Mouse (Mus musculus) neural tube, postnatal 0 days (tissue): ENCODE measurements around the gene Bcam. TPM values are rescaled to one million over a fixed set of nuclear protein-coding genes. Genes with fewer than 3 reads are reported as not detected.

Source experiments
- polyA plus RNA-seq: library from polyadenylated mRNA; unstranded; fragments of >200 nt; fragmentation: Nextera tagmentation; extraction: Ambion mirVana; gene quantifications from 2 replicates; pipeline ENCODE4 v1.2.1, GENCODE M21; 2015

Bcam gene
- 38.7 and 44.4 TPM in 2 replicates for polyA plus RNA-seq

DNA sequence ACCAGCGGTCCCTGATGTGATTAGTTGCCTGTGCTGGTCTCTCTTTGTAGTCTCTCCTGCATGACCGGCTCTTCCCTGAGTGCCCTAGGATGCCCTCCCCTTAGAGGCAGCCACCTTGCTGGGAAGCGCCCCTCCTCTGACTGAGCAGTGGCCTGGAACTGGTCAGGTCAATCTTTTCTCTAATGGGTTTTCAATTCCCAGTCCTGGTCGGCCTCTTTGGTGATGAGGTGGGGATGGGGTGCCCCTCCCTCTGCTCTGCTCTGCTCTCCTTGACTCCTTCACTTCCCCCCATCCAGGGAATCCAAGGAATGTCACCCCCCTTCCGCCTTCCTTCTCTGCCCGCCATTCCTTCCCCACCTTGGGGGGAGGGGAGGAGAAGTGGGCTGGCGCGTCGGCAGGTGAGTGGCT lies at the start of gene Bcam:
Gene Bcam, minus strand, starts transcription at position 33 of the 408 bp plus-strand sequence.

GRCm38 (mm10) chr7:19796697-19797588 lies 26.1 kb upstream of the Bcam start, which contains the start of gene Cblc:
Gene Cblc, minus strand, starts transcription at chr7:19796809.

GRCm38 (mm10) chr7:19750217-19751069 lies 20.4 kb downstream of the Bcam start, which contains the start of gene Nectin2:
Gene Nectin2, minus strand, starts transcription at chr7:19750483.

GRCm38 (mm10) chr7:19715239-19716054 lies 55.4 kb downstream of the Bcam start, which contains the start of gene Tomm40:
Gene Tomm40, minus strand, starts transcription at chr7:19715438.

Other genes with a start within 250 kb of the Bcam start
- 40.4 and 42.7 TPM in 2 replicates for gene Ppp1r37, start 207.9 kb downstream of the Bcam start, polyA plus RNA-seq
- 0.15 TPM in 1 of 2 replicates, not detected in the other for gene Zfp296, start 193.7 kb downstream of the Bcam start, polyA plus RNA-seq
- 160 and 163 TPM in 2 replicates for gene Gemin7, start 193.4 kb downstream of the Bcam start, polyA plus RNA-seq
- 58.6 and 67.4 TPM in 2 replicates for gene Clasrp, start 166.5 kb downstream of the Bcam start, polyA plus RNA-seq
- 8.2 and 9.2 TPM in 2 replicates for gene Relb, start 141.6 kb downstream of the Bcam start, polyA plus RNA-seq
- gene Clptm1, start 106.0 kb downstream of the Bcam start, polyA plus RNA-seq = 168 and 169 TPM in 2 replicates
- 0.68 and 1.0 TPM in 2 replicates for gene Apoc2, start 93.1 kb downstream of the Bcam start, polyA plus RNA-seq
- gene Gm44805, start 89.6 kb downstream of the Bcam start, polyA plus RNA-seq = not detected in 2 replicates
- gene Apoc4, start 89.5 kb downstream of the Bcam start, polyA plus RNA-seq = not detected in 2 replicates
- gene Apoc1, start 78.4 kb downstream of the Bcam start, polyA plus RNA-seq = 20.8 and 34.8 TPM in 2 replicates
- gene Apoe, start 71.8 kb downstream of the Bcam start, polyA plus RNA-seq = 4,011 and 4,143 TPM in 2 replicates
- gene Tomm40, start 55.6 kb downstream of the Bcam start, polyA plus RNA-seq = 179 and 192 TPM in 2 replicates
- gene Nectin2, start 20.5 kb downstream of the Bcam start, polyA plus RNA-seq = 52.6 and 57.8 TPM in 2 replicates
- 0.68 and 0.80 TPM in 2 replicates for gene Cblc, start 25.8 kb upstream of the Bcam start, polyA plus RNA-seq
- 0.94 and 1.2 TPM in 2 replicates for gene Bcl3, start 51.8 kb upstream of the Bcam start, polyA plus RNA-seq
- gene Gm19345, start 81.0 kb upstream of the Bcam start, polyA plus RNA-seq = 17.7 and 18.9 TPM in 2 replicates
- gene Ceacam16, start 90.3 kb upstream of the Bcam start, polyA plus RNA-seq = 0.43 and 0.71 TPM in 2 replicates
- gene Ceacam19, start 116.9 kb upstream of the Bcam start, polyA plus RNA-seq = not detected in 2 replicates
- gene Pvr, start 150.1 kb upstream of the Bcam start, polyA plus RNA-seq = 7.1 and 8.5 TPM in 2 replicates
- gene Igsf23, start 179.7 kb upstream of the Bcam start, polyA plus RNA-seq = not detected in 2 replicates
- gene Ceacam20, start 194.4 kb upstream of the Bcam start, polyA plus RNA-seq = not detected in 2 replicates
- not detected in 2 replicates for gene Nlrp9b, start 220.4 kb upstream of the Bcam start, polyA plus RNA-seq